Mouse (Mus musculus) c-Kit-positive CD71-positive TER-119-positive erythroid progenitor cells, embryonic 14.5 days (primary cell): ENCODE measurements around the gene Spem2.

Source experiments
- DNase-seq: peaks from one replicate; pipeline ENCODE4 v3.0.0-alpha.2; 2013; ENCODE audit warnings: low spot score

Spem2 gene

GRCm38 (mm10) chr11:69835326-69835965 lies 17.2 kb upstream of the Spem2 start:
- no peak for DNase-seq

GRCm38 (mm10) chr11:69834001-69834549 lies 15.8 kb upstream of the Spem2 start:
- peak; percentile 57 for DNase-seq

DNA sequence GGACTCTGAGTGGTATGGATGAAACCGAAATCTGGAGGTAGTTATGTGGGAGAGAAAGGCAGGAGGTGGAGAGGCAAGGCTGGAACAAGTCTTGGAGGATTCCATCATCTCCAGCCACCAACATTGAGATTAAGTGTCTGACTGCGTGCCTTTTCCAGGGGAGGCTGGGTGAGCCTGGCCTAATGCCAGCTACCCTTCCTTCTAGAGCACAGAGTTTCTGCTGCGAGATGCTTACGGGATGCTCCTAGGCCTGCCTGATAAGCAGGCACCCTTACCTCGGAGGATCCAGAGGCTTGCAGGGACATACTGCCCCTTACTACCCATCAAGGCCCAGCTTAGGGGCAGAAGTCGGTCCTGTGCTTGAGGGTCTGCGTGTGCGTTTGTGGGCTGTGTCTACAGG lies 15.3 kb upstream of the Spem2 start:
- no peak for DNase-seq

DNA sequence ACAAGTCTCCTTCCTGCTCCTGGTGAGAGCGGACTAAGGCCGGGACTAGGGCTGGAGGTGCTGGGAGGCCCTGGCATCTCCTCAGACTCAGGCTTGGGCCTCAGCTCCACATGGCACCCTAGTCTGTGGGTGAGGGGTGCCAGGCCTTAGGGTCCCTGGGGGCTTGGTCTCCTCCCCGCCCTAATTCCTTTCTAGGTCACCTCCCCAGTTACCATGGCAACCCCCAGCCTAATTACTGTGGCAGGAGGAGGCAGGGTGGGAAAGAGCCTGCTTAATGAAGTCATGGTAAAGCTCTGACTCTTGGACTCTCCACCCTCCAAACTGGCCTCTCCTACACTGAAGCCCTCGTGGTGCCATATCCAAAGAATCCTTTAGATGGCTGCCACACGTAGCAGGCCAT lies 10.6 kb upstream of the Spem2 start:
- DNase-seq = no peak

DNA sequence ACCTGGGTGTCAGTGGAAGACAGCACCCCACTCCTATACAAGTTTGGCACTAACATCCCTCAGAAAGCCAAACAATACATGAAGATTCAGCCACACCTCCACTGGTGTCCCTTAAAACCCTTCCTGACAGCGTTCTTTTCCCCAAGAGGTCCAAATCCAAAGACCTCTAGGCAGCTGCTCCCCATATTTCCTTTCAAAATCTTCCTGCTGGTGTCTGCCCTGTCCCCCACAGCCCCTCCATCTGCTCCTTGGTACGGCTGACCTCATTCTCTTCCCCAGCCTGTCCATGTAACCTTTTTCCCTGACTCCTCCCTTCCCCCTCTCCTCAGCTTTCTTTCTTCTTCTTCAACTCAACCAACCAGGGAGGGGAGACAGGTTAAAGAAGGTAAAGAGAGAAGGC lies 5.2 kb upstream of the Spem2 start:
- no peak for DNase-seq

GRCm38 (mm10) chr11:69822080-69822479 lies 3.8 kb upstream of the Spem2 start, which contains the start of gene Spem1:
TSS of gene Spem1 (minus strand) at chr11:69822180.
- DNase-seq = no peak

GRCm38 (mm10) chr11:69818871-69819270 lies 606 bp upstream of the Spem2 start:
- DNase-seq = no peak

DNA sequence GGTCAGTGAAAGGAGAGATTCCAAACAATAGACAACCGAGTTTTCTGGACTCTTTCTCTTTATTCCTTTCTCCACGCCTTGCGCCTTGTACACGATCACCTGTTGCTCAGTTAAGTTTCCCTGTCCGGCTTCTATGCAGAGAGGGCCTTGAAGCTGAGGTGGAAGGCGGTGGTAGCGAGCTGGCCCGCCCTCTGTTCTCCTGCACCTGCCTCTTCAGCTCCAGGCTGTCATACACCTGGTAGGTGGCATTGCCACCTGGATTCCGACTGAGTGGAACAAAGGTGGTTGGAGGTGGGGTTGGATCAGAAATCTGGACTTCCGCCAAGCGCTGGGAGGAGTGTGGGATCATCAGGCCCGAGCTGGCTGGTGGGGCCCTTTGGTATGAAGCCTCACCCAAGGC lies 1.7 kb downstream of the Spem2 start:
- no peak for DNase-seq

- no peak for DNase-seq
Measured at GRCm38 (mm10) chr11:69815155-69815554, 3.1 kb downstream of the Spem2 start, which contains the start of gene Gm39566. TSS of gene Gm39566 (minus strand) at chr11:69815298.

DNA sequence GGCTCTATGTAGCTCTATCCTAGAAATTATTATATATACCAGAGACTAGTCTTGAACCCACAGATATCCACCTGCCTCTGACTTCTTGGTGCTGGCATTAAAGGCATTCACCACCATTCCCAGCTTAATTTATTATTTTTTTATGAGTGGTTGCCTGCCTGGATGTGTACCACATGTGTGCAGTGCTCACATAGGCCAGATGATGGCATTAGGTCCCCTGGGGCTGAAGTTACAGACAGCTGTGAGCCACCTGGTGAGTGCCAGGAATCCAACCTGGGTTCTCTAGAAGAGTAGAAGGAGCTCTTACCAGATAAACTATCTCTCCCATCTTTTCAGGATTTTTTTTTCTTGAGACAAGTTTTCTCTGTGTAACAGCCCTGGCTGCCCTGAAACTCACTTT lies 8.0 kb downstream of the Spem2 start:
- DNase-seq = no peak

- no peak for DNase-seq
Measured at GRCm38 (mm10) chr11:69807641-69808040, 10.6 kb downstream of the Spem2 start.

DNA sequence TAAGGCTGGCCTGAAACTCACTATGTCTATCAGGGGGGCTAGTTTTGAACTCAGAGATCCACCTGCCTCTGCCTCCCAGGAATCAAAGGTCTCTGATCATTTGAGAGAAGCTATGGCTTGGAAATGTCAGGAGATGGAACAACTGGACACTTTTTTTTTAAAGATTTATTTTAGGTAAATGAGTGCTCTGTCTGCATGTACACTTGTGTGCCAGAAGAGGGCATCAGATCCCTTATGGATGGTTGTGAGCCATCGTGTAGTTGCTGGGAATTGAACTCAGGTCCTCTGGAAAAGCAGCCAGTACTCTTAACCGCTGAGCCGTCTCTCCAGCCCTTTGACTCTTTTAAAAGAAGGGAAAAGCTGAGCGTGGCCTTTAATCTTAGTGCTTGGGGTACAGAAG lies 11.9 kb downstream of the Spem2 start:
- no peak for DNase-seq

DNA sequence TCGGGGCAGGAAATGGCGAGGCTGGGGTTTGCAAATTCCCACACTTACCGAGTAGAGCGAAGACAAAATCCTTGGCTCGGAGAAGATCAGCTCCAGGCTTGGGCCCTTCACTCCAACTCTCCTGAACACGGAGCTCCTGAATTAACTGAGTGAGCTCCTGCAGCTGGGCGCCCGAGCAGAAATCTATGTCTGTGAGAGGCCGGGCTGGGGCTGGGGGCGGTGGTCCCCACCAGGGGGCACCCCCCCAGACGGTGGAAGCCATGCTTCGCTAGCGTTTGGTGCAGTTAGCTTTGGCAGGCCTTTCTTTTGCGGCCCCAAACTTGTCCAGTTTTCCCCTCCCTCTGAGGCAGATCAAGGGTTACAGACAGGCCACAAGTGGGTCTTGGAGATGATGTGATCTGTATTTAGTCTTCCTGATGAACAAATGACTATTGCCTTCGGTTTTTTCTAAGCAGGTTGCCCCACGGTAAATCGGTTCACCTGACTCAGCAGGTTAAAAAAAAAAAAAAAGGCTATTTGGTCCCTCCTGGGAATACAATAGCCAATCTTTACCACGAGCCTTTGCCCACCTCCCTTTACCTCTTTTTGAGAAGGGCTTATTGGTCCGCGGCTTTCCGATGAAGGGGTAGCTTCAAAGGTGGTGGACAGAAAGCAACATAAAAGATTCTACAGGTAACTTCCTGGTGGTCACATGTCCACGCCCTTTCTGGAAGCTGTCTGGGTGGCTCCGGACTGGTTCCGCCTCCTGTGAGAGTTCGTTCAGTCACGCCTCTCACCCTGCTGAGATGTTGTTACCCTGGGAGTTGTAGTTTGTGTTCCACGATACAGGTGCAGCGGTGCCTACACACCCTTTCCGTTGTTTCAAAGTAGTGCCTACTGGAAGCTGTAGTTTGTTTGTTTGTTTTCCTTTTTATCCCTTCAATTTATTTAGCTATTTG lies 13.0 kb downstream of the Spem2 start, which contains the start of gene Tmem102:
Gene Tmem102, minus strand, starts transcription at position 653 of the 938 bp plus-strand sequence.
- DNase-seq = no peak

DNA sequence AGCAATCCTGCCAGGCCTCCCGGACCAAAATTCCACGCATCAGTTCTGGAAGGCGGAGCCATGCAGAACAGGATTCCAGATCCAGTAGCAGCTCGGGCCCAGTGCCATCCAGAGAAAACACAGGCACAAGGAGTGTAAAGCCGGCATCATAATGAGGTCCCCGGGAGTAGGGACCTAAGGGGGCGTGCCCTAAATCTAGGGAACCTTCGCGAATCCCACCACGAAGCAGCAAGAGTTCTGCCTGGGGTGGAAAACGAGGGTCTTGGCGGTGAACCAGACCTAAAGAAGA lies 13.7 kb downstream of the Spem2 start:
- DNase-seq = no peak

GRCm38 (mm10) chr11:69803786-69804651 lies 14.2 kb downstream of the Spem2 start:
- peak; percentile 38 for DNase-seq

DNA sequence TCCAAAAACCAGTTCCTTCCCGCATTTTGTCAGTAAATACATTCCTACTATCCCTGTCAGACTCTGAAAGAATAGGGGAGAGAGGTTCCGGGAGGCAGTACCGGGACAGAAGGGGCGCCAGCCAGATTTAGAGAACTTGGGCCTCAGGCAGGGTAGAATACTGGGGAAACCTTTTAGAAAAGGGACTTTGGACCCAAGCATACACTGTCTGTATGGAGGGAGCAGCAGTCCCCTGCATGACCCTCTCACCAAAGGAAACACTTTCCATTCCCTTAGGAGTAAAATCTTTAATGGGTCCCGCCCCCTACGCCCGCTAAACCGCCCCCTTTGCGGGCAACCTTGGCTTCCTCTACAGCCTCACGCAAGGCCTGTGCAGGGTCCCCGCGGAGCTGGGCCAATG lies 14.9 kb downstream of the Spem2 start:
- no peak for DNase-seq

- no peak for DNase-seq
Measured at GRCm38 (mm10) chr11:69802648-69803105, 15.6 kb downstream of the Spem2 start.

DNA sequence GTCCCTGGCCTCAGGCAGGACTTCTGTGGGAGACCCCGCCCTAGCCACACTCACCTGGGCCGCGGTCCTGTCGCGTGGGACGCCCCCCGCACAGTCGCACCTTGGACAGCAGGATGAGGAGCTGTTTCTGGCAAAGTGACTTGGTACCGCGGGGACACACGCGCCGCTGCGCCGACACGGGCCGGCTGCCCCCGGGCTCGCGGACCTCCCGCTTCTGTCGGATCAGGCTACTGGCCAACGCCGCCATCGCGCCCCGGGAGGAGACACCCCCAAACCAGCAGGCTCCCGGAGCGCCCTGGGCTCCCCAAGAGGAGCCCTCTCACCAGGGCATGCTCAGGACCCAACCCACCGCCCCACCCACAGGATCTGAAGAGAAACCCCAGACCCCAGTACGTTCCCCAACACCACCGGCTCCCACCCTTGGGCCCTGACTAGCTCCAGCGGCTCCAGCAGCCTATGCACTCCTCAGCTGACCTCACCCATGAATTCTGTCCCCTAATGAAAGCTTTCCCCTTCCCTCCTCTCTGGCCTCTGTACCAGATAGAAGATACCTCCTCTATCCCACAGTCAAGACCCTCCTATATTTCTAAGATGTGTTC lies 16.8 kb downstream of the Spem2 start, which contains the start of gene Fgf11:
Gene Fgf11, minus strand, starts transcription at position 479 of the 599 bp plus-strand sequence.
- no peak for DNase-seq

- no peak for DNase-seq
Measured at GRCm38 (mm10) chr11:69800392-69801197, 17.7 kb downstream of the Spem2 start.

- DNase-seq = no peak
Measured at GRCm38 (mm10) chr11:69800138-69800391, 18.2 kb downstream of the Spem2 start.
